Mouse (Mus musculus): ENCODE data around the gene Scn8a.

- TF ChIP-seq CTCF (IDR thresholded peaks at IDR 0.05; ENCODE audit: control insufficient read depth, insufficient read depth, insufficient read length) = no peak
- no peak for TF ChIP-seq MAX (IDR thresholded peaks at IDR 0.05)
- TF ChIP-seq FOSL1 (IDR thresholded peaks at IDR 0.05; ENCODE audit: insufficient read depth, low read length, poor library complexity, severe bottlenecking) = no peak
- no peak for TF ChIP-seq USF1 (IDR thresholded peaks at IDR 0.05; ENCODE audit: low read depth)
- TF ChIP-seq MYOD1 (IDR thresholded peaks at IDR 0.05; ENCODE audit: control insufficient read depth, insufficient read length, low read depth) = no peak
- TF ChIP-seq CEBPB (IDR thresholded peaks at IDR 0.05; ENCODE audit: low read depth) = no peak
- TF ChIP-seq MYOG (IDR thresholded peaks at IDR 0.05; ENCODE audit: control insufficient read depth, extremely low read depth, insufficient read length) = no peak
Measured at GRCm38 (mm10) chr15:101060280-101060852, 190.7 kb downstream of the Scn8a start.
